Mouse (Mus musculus) lung, postnatal 0 days (tissue): Measurements from ENCODE around the gene Iqca. TPM values are rescaled to one million over a fixed set of nuclear protein-coding genes. Genes with fewer than 3 reads are reported as not detected.

Experiments used
- ATAC-seq: fragments of 200-750 bp; cut with Nextera tagmentation; 2 replicates; pipeline ENCODE4 v1.8.0; 2017; ENCODE audit warnings: moderate library complexity
- DNase-seq: peaks from one replicate; pipeline ENCODE4 v3.0.0-alpha.2; 2016; ENCODE audit warnings: low spot score
- H3K27ac ChIP-seq: fragments of 300-500 bp; sonication (generic); 2 replicates; pipeline ENCODE4 v1.5.1; 2014; ENCODE audit warnings: antibody characterized with exemption, mild to moderate bottlenecking, low read length, mixed read lengths
- H3K27me3 ChIP-seq: fragments of 300-500 bp; sonication (generic); replicated peaks from 2 replicates; pipeline ENCODE4 v1.6.1; 2014; ENCODE audit warnings: low read length, mixed read lengths; ENCODE audit not compliant: insufficient read depth
- H3K36me3 ChIP-seq: fragments of 300-500 bp; sonication (generic); 2 replicates; pipeline ENCODE4 v1.6.1; 2014; ENCODE audit warnings: low read length, mixed read lengths; ENCODE audit not compliant: insufficient read depth
- H3K4me1 ChIP-seq: fragments of 300-500 bp; sonication (generic); 2 replicates; pipeline ENCODE4 v1.6.1; 2014; ENCODE audit warnings: antibody characterized with exemption, low read depth, low read length, mixed read lengths; ENCODE audit not compliant: insufficient read depth
- H3K4me2 ChIP-seq: fragments of 300-500 bp; sonication (generic); replicated peaks from 2 replicates; pipeline ENCODE4 v1.6.1; 2014; ENCODE audit warnings: low read depth, mild to moderate bottlenecking, low read length, moderate library complexity, mixed read lengths
- H3K4me3 ChIP-seq: fragments of 300-500 bp; sonication (generic); 2 replicates; pipeline ENCODE4 v1.5.1; 2014; ENCODE audit warnings: low read depth, low read length
- H3K9ac ChIP-seq: fragments of 300-500 bp; sonication (generic); replicated peaks from 2 replicates; pipeline ENCODE4 v1.6.1; 2014; ENCODE audit warnings: low read depth, mild to moderate bottlenecking
- H3K9me3 ChIP-seq: fragments of 300-500 bp; sonication (generic); 2 replicates; pipeline ENCODE4 v1.6.1; 2016; ENCODE audit warnings: low read length, mixed read lengths
- CTCF ChIP-seq: IDR thresholded peaks from 2 replicates; pipeline ENCODE4 v1.5.1; 2016; ENCODE audit warnings: antibody characterized with exemption, mild to moderate bottlenecking
- EP300 ChIP-seq: IDR thresholded peaks from 2 replicates; pipeline ENCODE4 v1.6.1; 2016; ENCODE audit warnings: antibody characterized with exemption, mild to moderate bottlenecking, control low read depth
- WGBS: fragments of 180-500 bp; shearing (Covaris S2); extraction: QIAGEN DNeasy Blood & Tissue Kit; methylation state at CpG from one replicate; pipeline ENCODE4 v1.1.7; 2014; 5-methylcytosine and 5-hydroxymethylcytosine counted together
- polyA plus RNA-seq: library from polyadenylated mRNA; unstranded; fragments of >200 nt; fragmentation: Nextera tagmentation; extraction: Ambion mirVana; gene quantifications from 2 replicates; pipeline ENCODE4 v1.2.1, GENCODE M21; 2015

Gene Iqca
- polyA plus RNA-seq, 1 experiment from 2014 or later: 4.6 TPM

GRCm38 (mm10) chr1:90009188-90009587 is 144.0 kb downstream of the Iqca start:
- Histone ChIP-seq H3K9me3 (no peaks in the 10 kb centered on the region), H3K27ac (no peak overlapping the region), H3K4me3 (no peak overlapping the region), H3K36me3 (no peaks in the 10 kb centered on the region), H3K27me3 (no peaks in the 10 kb centered on the region), H3K9ac (no peak overlapping the region), H3K4me2 (no peak overlapping the region), H3K4me1 (no peaks in the 10 kb centered on the region)
- no peak for TF ChIP-seq CTCF
- TF ChIP-seq EP300: no peak
- ATAC-seq (no peak), DNase-seq (no peak)
- 73% methylated on average over 3 of the region's 3 CpGs for WGBS

GRCm38 (mm10) chr1:90006666-90007065 is 146.5 kb downstream of the Iqca start:
- Histone ChIP-seq H3K36me3 (no peaks in the 10 kb centered on the region), H3K4me1 (no peaks in the 10 kb centered on the region), H3K9ac (no peak overlapping the region), H3K27me3 (no peaks in the 10 kb centered on the region), H3K4me3 (no peak overlapping the region), H3K9me3 (no peaks in the 10 kb centered on the region), H3K27ac (no peak overlapping the region), H3K4me2 (no peak overlapping the region)
- no peak for TF ChIP-seq CTCF
- TF ChIP-seq EP300: no peak
- 68% methylated on average over 14 of the region's 14 CpGs for WGBS
- DNase-seq: no peak
- no peak for ATAC-seq

- no peak overlapping the region for H3K4me2 ChIP-seq
- no peaks in the 10 kb centered on the region for H3K36me3 ChIP-seq
- ATAC-seq: no peak
Observed at GRCm38 (mm10) chr1:90000981-90001380, 152.2 kb downstream of the Iqca start.

GRCm38 (mm10) chr1:89999858-90000257 is 153.3 kb downstream of the Iqca start:
- H3K4me2 ChIP-seq: no peak overlapping the region
- H3K27ac ChIP-seq: no peak overlapping the region
- no peaks in the 10 kb centered on the region for H3K9me3 ChIP-seq
- no peak for TF ChIP-seq EP300
- no peak for TF ChIP-seq CTCF
- no peaks in the 10 kb centered on the region for H3K4me1 ChIP-seq
- ATAC-seq (no peak), DNase-seq (no peak)
- peaks cover 3% of the 10 kb centered on the region; the same call in 1 of the 2 replicates for H3K27me3 ChIP-seq
- H3K4me3 ChIP-seq: no peak overlapping the region
- no peaks in the 10 kb centered on the region for H3K36me3 ChIP-seq
- 66% methylated on average over 3 of the region's 3 CpGs for WGBS
- H3K9ac ChIP-seq: no peak overlapping the region

More at GRCm38 (mm10) chr1:90000981-90001380, 152.2 kb downstream of the Iqca start:
- TF ChIP-seq CTCF (no peak), EP300 (no peak)
- no peaks in the 10 kb centered on the region; the same call in 1 of the 2 replicates for H3K27me3 ChIP-seq
- no peak overlapping the region for H3K27ac ChIP-seq
- no peaks in the 10 kb centered on the region for H3K4me1 ChIP-seq
- WGBS: 43% methylated on average over 5 of the region's 5 CpGs
- no peak overlapping the region for H3K9ac ChIP-seq
- no peaks in the 10 kb centered on the region for H3K9me3 ChIP-seq
- H3K4me3 ChIP-seq: no peak overlapping the region
- DNase-seq: no peak

- Histone ChIP-seq H3K4me3 (no peak overlapping the region), H3K4me1 (no peaks in the 10 kb centered on the region), H3K9ac (no peak overlapping the region), H3K27ac (no peak overlapping the region), H3K27me3 (peaks cover 8% of the 10 kb centered on the region; the same call in 1 of the 2 replicates), H3K4me2 (no peak overlapping the region), H3K36me3 (no peaks in the 10 kb centered on the region), H3K9me3 (no peaks in the 10 kb centered on the region)
- DNase-seq (no peak), ATAC-seq (no peak)
- WGBS: 72% methylated on average over 2 of the region's 2 CpGs
- TF ChIP-seq CTCF: no peak
- TF ChIP-seq EP300: no peak
Observed at GRCm38 (mm10) chr1:89998696-89999095, 154.5 kb downstream of the Iqca start.

GRCm38 (mm10) chr1:89998076-89998475 is 155.1 kb downstream of the Iqca start:
- H3K4me1 ChIP-seq: no peaks in the 10 kb centered on the region
- WGBS: 26% methylated on average over 7 of the region's 7 CpGs
- TF ChIP-seq EP300: no peak
- no peak for TF ChIP-seq CTCF
- H3K9me3 ChIP-seq: no peaks in the 10 kb centered on the region
- no peak overlapping the region for H3K27ac ChIP-seq
- H3K36me3 ChIP-seq: no peaks in the 10 kb centered on the region
- ATAC-seq (peak; percentile 64), DNase-seq (peak; percentile 76)
- no peak overlapping the region for H3K9ac ChIP-seq
- peaks cover 11% of the 10 kb centered on the region for H3K27me3 ChIP-seq
- no peak overlapping the region for H3K4me2 ChIP-seq
- H3K4me3 ChIP-seq: no peak overlapping the region

GRCm38 (mm10) chr1:89992256-89992655 is 160.9 kb downstream of the Iqca start:
- Histone ChIP-seq H3K27ac (no peak overlapping the region), H3K4me3 (no peak overlapping the region), H3K9me3 (no peaks in the 10 kb centered on the region), H3K4me1 (no peaks in the 10 kb centered on the region), H3K9ac (no peak overlapping the region), H3K27me3 (peaks cover 25% of the 10 kb centered on the region), H3K4me2 (0 out of 2 replicates have a peak overlapping the region, but pooled peaks have one; percentile 11), H3K36me3 (no peaks in the 10 kb centered on the region)
- no peak for TF ChIP-seq EP300
- no peak for TF ChIP-seq CTCF
- DNase-seq: no peak
- no peak for ATAC-seq
- WGBS: 3% methylated on average over 25 of the region's 25 CpGs

Other genes with a start within 250 kb of the Iqca start
- 0.13 TPM in 1 of 2 replicates, not detected in the other for gene Gbx2, start 222.2 kb downstream of the Iqca start, polyA plus RNA-seq
- not detected in 2 replicates for gene Asb18, start 138.7 kb downstream of the Iqca start, polyA plus RNA-seq
- gene Ackr3, start 50.6 kb upstream of the Iqca start, polyA plus RNA-seq: 38.4 and 54.8 TPM in 2 replicates